Mouse (Mus musculus): ENCODE measurements around the gene Frem2. TPM values are rescaled to one million over a fixed set of nuclear protein-coding genes. Genes with fewer than 3 reads are reported as not detected.

Frem2 gene
- polyA plus RNA-seq, 1 experiment from 2014 or later, result 20.4 TPM

GRCm38 (mm10) chr3:53579121-53579704 lies 77.9 kb downstream of the Frem2 start:
- 0 out of 2 replicates have a peak, but pooled peaks cover 2% of the 10 kb centered on the region for H3K4me1 ChIP-seq (ENCODE audit: insufficient read depth)
- H3K9me3 ChIP-seq (ENCODE audit: low read depth, low read length), result no peaks in the 10 kb centered on the region
- no peak overlapping the region for H3K4me2 ChIP-seq
- ATAC-seq (ENCODE audit: insufficient read depth) (peak; percentile 52), DNase-seq (no peak)
- H3K4me3 ChIP-seq (ENCODE audit: low read depth, low read length), result no peak overlapping the region
- H3K36me3 ChIP-seq (ENCODE audit: insufficient read depth), result no peaks in the 10 kb centered on the region
- WGBS, result 62% methylated on average over 10 of the region's 10 CpGs
- no peak for TF ChIP-seq CTCF (IDR thresholded peaks at IDR 0.05; ENCODE audit: low read depth)
- H3K27ac ChIP-seq (ENCODE audit: low read depth), result peak overlapping the region; percentile 51; the same call in 1 of the 2 replicates
- H3K27me3 ChIP-seq (ENCODE audit: insufficient read depth, low read length), result no peaks in the 10 kb centered on the region
- no peak overlapping the region for H3K9ac ChIP-seq

DNA sequence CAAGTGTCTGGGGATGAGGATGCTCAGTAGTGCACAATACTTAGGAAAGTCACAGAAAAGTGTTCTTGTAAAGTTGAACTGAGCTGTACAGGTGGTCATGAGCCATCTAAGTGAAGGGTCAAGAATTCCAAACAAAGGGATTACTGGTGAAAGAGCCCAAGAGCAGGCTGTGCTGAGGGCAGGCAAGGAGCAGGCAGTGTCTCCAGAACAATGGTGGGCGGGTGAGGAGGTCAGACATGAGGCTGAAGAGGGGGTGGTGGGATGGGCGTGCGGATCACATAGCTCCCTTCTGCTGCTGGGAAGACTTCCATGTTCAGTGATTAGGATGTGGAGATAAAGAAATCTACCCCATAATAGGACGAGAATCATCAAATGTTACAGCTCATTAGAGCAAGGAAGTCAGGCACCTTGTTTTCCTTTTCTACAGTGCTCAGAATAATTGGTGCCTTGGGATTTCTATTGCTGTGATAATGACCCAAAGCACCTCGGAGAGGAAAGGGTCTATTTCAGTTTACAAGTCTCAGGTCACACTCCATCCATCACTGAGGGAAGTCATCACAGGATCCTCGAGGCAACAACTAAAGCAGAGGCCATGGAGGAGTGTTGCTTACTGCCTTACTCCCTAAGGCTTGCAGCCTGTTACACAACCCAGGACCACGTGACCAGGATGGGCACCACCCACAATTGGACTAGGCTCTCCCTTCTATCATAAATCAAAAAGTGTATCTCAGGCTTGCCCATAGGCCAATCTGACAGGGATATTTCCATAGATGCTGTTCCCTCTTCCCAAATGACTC lies 80.6 kb downstream of the Frem2 start:
- H3K9ac ChIP-seq, result no peak overlapping the region
- ATAC-seq (ENCODE audit: insufficient read depth), result no peak
- 0 out of 2 replicates have a peak, but pooled peaks cover 2% of the 10 kb centered on the region for H3K4me1 ChIP-seq (ENCODE audit: insufficient read depth)
- H3K4me3 ChIP-seq (ENCODE audit: low read depth, low read length), result no peak overlapping the region
- H3K36me3 ChIP-seq (ENCODE audit: insufficient read depth), result no peaks in the 10 kb centered on the region
- no peak overlapping the region for H3K27ac ChIP-seq (ENCODE audit: low read depth)
- H3K9me3 ChIP-seq (ENCODE audit: low read depth, low read length), result no peaks in the 10 kb centered on the region
- no peak overlapping the region for H3K4me2 ChIP-seq
- no peak for TF ChIP-seq CTCF (IDR thresholded peaks at IDR 0.05; ENCODE audit: low read depth)
- H3K27me3 ChIP-seq (ENCODE audit: insufficient read depth, low read length), result no peaks in the 10 kb centered on the region
- WGBS, result 30% methylated on average over 7 of the region's 7 CpGs
- DNase-seq, result no peak

DNA sequence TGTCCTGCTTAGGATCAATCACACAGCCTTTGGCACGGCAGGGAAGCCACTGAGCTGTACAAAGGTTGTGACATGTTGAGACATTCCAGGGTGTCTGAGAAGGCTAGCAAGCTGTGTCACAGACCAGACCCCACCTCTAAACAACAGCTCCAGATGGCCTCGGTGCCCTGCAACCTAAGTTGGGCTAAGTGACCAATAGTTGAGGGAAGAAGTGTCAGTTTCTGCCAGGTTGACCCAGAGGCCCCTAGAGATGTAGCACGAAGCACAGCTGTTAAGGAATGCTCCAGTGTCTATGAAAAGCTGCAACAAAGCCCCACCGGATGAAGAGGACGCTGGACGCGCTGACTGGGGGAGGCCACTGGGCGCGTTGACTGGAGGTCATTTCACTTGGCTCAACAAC lies 83.0 kb downstream of the Frem2 start:
- ATAC-seq (ENCODE audit: insufficient read depth) (no peak), DNase-seq (no peak)
- no peak for TF ChIP-seq CTCF (IDR thresholded peaks at IDR 0.05; ENCODE audit: low read depth)
- H3K4me1 ChIP-seq (ENCODE audit: insufficient read depth), result 0 out of 2 replicates have a peak, but pooled peaks cover under 1% of the 10 kb centered on the region
- WGBS, result 36% methylated on average over 9 of the region's 9 CpGs
- no peaks in the 10 kb centered on the region for H3K27me3 ChIP-seq (ENCODE audit: insufficient read depth, low read length)
- no peak overlapping the region for H3K9ac ChIP-seq
- H3K4me2 ChIP-seq, result no peak overlapping the region
- no peaks in the 10 kb centered on the region for H3K36me3 ChIP-seq (ENCODE audit: insufficient read depth)
- no peak overlapping the region for H3K27ac ChIP-seq (ENCODE audit: low read depth)
- H3K9me3 ChIP-seq (ENCODE audit: low read depth, low read length), result no peaks in the 10 kb centered on the region
- no peak overlapping the region for H3K4me3 ChIP-seq (ENCODE audit: low read depth, low read length)

DNA sequence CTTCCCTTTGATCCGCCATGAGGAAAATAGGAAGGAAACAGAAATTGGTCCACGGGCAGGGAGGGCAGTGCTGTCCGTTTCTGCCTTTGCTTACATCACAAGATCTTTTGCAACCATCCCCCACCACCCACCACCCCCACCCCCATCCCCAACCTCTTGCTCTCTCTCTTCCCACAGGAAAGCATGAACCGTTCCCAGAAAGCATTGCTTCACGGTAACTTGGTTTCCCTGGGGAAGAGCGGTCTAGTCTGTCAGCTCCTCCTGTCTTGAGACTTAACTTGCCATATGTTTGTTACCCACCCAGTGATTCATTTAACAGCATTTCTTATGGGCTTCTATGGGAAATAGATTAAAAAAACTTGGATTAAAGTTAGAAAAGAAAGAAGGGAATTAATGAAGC lies 85.5 kb downstream of the Frem2 start:
- H3K27me3 ChIP-seq (ENCODE audit: insufficient read depth, low read length), result no peaks in the 10 kb centered on the region
- DNase-seq (no peak), ATAC-seq (ENCODE audit: insufficient read depth) (no peak)
- no peak overlapping the region for H3K9ac ChIP-seq
- no peak overlapping the region for H3K27ac ChIP-seq (ENCODE audit: low read depth)
- H3K4me2 ChIP-seq, result no peak overlapping the region
- no peak overlapping the region for H3K4me3 ChIP-seq (ENCODE audit: low read depth, low read length)
- H3K9me3 ChIP-seq (ENCODE audit: low read depth, low read length), result no peaks in the 10 kb centered on the region
- no peak for TF ChIP-seq CTCF (IDR thresholded peaks at IDR 0.05; ENCODE audit: low read depth)
- no peaks in the 10 kb centered on the region for H3K4me1 ChIP-seq (ENCODE audit: insufficient read depth)
- 61% methylated on average over 6 of the region's 6 CpGs for WGBS
- H3K36me3 ChIP-seq (ENCODE audit: insufficient read depth), result no peaks in the 10 kb centered on the region

- Histone ChIP-seq H3K27ac (ENCODE audit: low read depth) (peak overlapping the region; percentile 50), H3K4me2 (no peak overlapping the region), H3K9me3 (ENCODE audit: low read depth, low read length) (no peaks in the 10 kb centered on the region), H3K27me3 (ENCODE audit: insufficient read depth, low read length) (no peaks in the 10 kb centered on the region; the same call in 1 of the 2 replicates), H3K4me3 (ENCODE audit: low read depth, low read length) (no peak overlapping the region), H3K36me3 (ENCODE audit: insufficient read depth) (no peaks in the 10 kb centered on the region), H3K9ac (no peak overlapping the region), H3K4me1 (ENCODE audit: insufficient read depth) (no peaks in the 10 kb centered on the region; the same call in 1 of the 2 replicates)
- 25% methylated on average over 7 of the region's 7 CpGs for WGBS
- ATAC-seq (ENCODE audit: insufficient read depth) (peak; percentile 55; the same call in 1 of the 2 replicates), DNase-seq (peak; percentile 32)
- no peak for TF ChIP-seq CTCF (IDR thresholded peaks at IDR 0.05; ENCODE audit: low read depth)
These were observed 92.6 kb downstream of the Frem2 start for GRCm38 (mm10) chr3:53564521-53564920.

DNA sequence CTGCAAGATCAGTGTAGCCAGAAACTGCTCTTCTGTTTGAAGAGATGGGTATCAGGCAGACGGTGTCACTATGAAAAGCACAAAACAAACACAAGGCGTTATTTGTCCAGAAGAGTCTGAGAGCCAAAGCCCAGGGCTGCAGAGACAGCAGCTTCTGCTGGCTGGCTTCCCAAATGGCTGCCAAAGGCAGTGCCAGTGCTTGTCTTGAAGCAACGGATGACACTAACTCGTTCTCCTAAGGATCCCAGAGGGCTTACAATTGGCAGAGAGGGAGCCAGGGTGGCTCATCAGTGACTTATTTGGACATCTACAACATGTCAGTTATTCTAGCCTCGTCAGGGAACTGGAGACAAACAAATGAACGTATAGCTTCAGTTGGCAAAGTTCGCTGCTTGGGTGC lies 93.4 kb downstream of the Frem2 start:
- Histone ChIP-seq H3K4me1 (ENCODE audit: insufficient read depth) (peaks cover 3% of the 10 kb centered on the region), H3K27ac (ENCODE audit: low read depth) (peak overlapping the region; percentile 50), H3K4me2 (no peak overlapping the region), H3K36me3 (ENCODE audit: insufficient read depth) (no peaks in the 10 kb centered on the region), H3K9ac (no peak overlapping the region), H3K27me3 (ENCODE audit: insufficient read depth, low read length) (no peaks in the 10 kb centered on the region; the same call in 1 of the 2 replicates), H3K9me3 (ENCODE audit: low read depth, low read length) (no peaks in the 10 kb centered on the region), H3K4me3 (ENCODE audit: low read depth, low read length) (no peak overlapping the region)
- WGBS, result 29% methylated on average over 7 of the region's 7 CpGs
- DNase-seq (peak; percentile 48), ATAC-seq (ENCODE audit: insufficient read depth) (no peak)
- no peak for TF ChIP-seq CTCF (IDR thresholded peaks at IDR 0.05; ENCODE audit: low read depth)

DNA sequence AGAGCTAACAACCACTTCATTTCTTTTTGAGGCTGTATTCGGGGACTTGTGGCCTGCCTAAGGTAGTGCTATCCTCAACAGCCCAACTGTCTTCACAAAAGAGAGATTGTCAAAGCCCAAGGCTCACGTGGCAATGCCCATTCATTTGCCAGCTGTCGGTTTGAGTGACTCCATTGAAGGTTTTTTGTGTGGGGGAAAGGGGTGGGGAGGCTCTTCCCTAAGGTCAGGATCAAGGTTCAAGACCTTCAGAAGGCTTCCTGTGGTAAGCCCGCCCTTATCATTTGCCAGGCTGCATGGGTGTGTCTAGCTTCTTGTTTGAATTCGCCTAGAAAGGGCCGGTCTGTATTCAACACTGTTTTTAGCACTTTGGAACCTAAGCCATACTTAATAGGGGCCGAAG lies 95.3 kb downstream of the Frem2 start:
- H3K9me3 ChIP-seq (ENCODE audit: low read depth, low read length), result no peaks in the 10 kb centered on the region
- TF ChIP-seq CTCF (IDR thresholded peaks at IDR 0.05; ENCODE audit: low read depth), result no peak
- H3K27ac ChIP-seq (ENCODE audit: low read depth), result no peak overlapping the region
- no peaks in the 10 kb centered on the region for H3K36me3 ChIP-seq (ENCODE audit: insufficient read depth)
- no peak overlapping the region for H3K9ac ChIP-seq
- DNase-seq (no peak), ATAC-seq (ENCODE audit: insufficient read depth) (no peak)
- H3K4me2 ChIP-seq, result no peak overlapping the region
- 59% methylated on average over 7 of the region's 7 CpGs for WGBS
- no peak overlapping the region for H3K4me3 ChIP-seq (ENCODE audit: low read depth, low read length)
- no peaks in the 10 kb centered on the region; the same call in 1 of the 2 replicates for H3K27me3 ChIP-seq (ENCODE audit: insufficient read depth, low read length)
- peaks cover 9% of the 10 kb centered on the region for H3K4me1 ChIP-seq (ENCODE audit: insufficient read depth)
